Mouse (Mus musculus) adrenal gland, postnatal 4 days (tissue): Measurements from ENCODE around the gene Clpb. TPM values are rescaled to one million over a fixed set of nuclear protein-coding genes. Genes with fewer than 3 reads are reported as not detected.

Experiments used
- DNase-seq, 2 experiments: peaks; one replicate each; pipeline ENCODE4 v3.0.0; 2021 to 2022; ENCODE audit warnings: low spot score in 2 of 2, mixed read lengths in 2 of 2
- total RNA-seq, 2 experiments: library from RNA; stranded (reverse); gene quantifications; 2 replicates each; pipeline ENCODE4 v1.2.3; 2021

Gene Clpb
- total RNA-seq, 2 experiments from 2014 or later: 47.3 to 51.0 TPM

DNA sequence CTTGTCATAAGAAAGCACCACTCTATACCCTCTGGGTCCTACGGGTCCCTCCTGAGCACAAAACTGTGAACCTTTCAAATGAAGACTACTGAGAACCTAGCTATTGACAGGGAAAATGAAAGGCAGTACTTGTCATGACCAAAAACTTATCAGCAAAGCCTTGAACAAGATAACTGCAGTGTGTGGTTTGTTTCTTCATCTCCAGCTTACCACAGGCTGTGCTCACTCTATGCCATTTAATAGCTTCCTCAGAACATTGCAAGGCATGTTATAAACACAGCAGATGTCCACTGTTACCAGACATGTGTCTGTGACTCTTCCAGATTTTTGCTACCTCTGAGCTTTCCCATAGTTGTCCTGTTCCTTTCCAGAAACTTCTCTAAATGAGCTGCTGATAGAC lies 113.6 kb downstream of the Clpb start:
- DNase-seq: no peak

DNA sequence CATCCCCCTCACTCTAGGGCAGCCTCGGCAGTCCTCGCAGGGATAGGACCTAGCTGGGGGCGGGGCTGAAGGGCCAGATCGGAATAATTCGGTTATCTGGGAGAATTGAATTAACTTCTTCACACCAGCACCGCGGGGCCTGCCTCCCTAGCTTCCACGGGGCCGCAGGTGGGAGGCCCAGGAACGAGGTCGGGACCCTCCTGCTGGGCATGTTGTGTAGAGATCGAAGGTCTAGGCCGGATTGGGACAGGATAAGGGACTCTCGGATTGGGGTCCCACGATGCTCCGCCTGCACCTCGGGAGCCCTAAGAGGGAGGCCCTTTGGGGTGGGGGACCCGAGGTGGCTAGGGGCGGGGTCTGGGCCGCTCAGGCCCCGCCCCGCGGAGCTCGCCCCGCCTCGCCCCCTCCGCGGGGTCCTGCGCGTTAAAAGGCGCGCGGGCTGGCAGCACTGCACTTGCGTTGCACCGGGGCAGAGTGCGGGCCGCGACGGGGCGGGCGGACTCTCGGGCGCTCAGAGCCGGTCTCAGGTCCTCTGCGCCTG lies 154.5 kb downstream of the Clpb start, which contains the start of gene Phox2a:
TSS of gene Phox2a (plus strand) at position 453 of the 541 bp plus-strand sequence.
- no peak for DNase-seq

- DNase-seq: no peak
Measured at GRCm38 (mm10) chr7:101820295-101821030, 157.0 kb downstream of the Clpb start.

- DNase-seq: no peak
Measured at GRCm38 (mm10) chr7:101821571-101822501, 158.4 kb downstream of the Clpb start.

DNA sequence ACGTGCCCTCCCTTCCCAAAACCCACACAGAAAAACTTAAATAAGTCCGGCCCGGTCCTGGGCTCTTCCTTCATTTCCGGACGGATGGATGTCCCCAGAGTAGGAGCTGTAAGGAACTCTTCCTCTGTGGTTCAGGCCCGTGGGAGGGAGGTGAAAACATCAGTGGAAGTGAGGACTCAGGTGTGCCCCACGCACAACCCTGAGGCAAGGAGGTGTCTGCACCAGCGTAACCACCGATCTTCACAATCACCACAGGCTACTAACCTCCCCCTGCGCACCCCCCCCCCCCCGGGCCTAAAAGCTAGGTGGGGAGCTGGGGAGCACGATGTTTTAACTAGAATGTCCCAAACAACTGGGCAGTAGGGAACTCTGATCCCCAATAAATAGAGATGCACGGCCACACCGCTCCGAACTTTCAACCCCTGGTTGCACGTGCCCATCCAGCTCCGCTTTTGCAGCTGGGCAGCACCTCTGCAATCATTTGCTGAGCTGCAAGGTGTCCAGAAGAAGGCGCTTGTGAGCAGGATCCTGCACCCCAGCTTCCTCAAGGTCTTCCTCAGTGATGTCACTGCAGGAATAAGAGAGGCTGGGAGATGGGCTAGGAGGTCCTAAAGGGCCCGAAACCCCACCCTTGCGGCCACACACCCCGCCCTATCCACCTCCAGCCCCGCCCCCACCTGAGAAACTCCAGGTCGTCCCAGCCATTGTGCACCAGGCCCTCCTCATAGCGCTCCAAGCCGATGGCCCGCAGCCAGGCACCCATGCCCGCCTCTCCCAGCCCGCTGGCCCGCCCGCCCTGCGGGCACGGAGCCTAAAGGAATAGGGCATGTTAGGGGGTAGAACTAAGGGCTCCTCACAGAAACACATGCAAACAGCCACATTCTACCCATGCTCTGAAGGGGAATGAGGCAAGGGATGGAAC lies 159.7 kb downstream of the Clpb start:
- no peak for DNase-seq

GRCm38 (mm10) chr7:101823758-101824630 lies 160.6 kb downstream of the Clpb start:
- no peak for DNase-seq

DNA sequence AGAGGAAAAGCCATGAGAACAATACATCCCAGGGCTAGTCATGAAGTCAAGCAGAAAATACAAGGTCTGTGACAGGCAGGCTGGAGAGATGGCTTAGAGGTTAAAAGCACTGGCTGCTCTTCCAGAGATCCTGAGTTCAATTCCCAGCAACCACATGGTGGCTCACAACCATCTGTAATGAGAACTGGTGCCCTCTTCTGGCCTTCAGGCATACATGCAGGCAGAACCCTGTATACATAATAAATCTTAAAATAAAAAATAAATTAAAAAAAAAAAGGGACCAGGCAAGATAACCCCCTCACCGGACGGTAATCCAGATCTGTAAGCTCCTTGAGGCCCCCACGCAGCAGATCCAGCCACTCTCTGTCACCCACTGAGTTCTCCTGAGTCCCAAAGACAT lies 166.9 kb downstream of the Clpb start:
- DNase-seq: no peak

DNA sequence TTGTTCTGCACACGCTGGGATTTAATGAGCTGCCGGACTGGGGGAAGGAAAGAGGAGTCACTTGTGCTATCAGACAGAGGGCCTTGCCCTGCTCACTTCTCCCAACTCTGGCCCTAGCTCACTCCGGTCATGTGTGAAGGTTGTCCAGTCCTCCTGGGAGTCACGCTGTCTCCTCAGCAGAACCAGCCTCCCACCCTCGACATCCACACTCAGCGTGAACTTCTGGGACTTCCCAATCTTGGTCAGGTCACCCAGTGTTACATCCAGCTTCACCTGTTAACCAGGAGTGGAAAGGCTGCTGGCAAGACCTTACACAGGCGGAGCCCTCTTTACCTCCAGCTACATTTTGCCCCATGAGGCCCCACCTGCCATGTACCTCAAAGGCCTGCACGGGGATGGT lies 168.0 kb downstream of the Clpb start:
- no peak for DNase-seq

GRCm38 (mm10) chr7:101832372-101832771 lies 168.9 kb downstream of the Clpb start:
- no peak for DNase-seq

GRCm38 (mm10) chr7:101833352-101833751 lies 169.9 kb downstream of the Clpb start:
- DNase-seq: no peak

GRCm38 (mm10) chr7:101833916-101834584 lies 170.6 kb downstream of the Clpb start:
- DNase-seq: no peak

GRCm38 (mm10) chr7:101834903-101835302 lies 171.5 kb downstream of the Clpb start:
- DNase-seq: no peak

GRCm38 (mm10) chr7:101835457-101836109 lies 172.2 kb downstream of the Clpb start:
- DNase-seq: no peak

- DNase-seq: no peak
Measured at GRCm38 (mm10) chr7:101836271-101837153, 173.1 kb downstream of the Clpb start.

- no peak for DNase-seq
Measured at GRCm38 (mm10) chr7:101837154-101837605, 173.7 kb downstream of the Clpb start.

DNA sequence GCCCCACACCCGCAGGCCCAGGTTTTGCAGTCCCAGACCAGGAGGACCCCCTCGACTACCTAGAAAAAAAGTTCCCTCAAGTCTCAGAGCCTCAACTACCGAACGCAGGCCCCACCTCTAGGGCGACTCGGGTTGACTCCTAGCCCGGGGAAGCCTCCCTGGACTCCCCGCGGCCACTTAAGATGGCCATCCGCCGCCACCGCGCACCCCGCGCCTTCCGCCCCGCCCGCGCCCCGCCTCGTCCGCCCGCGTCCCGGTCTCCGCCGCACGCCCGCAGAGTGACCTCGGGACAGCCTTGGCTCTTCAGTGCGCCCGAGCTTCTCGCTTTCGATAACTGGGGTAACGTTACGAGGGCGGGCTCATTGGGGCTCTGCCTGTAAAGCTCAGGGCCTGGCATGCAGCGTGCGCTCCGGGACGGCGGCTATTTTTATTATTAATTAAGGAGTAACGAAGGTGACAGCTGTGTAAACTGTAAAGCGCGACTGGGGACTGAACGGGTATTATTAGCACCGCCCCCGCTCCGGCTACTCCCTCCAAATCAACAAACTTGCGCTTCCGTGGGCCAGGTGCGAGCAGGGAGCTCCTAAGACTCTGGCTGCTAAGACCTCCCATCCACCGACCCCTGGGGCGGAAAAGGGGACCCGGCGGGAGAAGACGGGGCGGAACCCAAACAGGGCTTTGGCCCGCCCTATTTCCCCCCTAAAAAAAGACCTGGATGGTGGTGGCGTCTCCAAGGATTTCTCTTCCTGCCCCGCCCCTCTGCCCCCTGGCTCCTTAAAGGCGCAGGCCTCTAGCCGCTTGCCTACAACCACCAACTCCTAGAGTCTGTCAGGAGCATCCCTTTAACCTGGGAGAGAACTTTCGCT lies 174.4 kb downstream of the Clpb start, which contains the start of gene Inppl1:
TSS of gene Inppl1 (minus strand) at position 624 of the 866 bp plus-strand sequence.
- peak; percentile 53 to 76 for DNase-seq
